Mouse (Mus musculus) thymus, postnatal 0 days (tissue): ENCODE results near the gene 1190002N15Rik. TPM values are rescaled to one million over a fixed set of nuclear protein-coding genes. Genes with fewer than 3 reads are reported as not detected.

Experiments
- DNase-seq: peaks from one replicate; pipeline ENCODE4 v3.0.0-alpha.2; 2015; ENCODE audit warnings: low spot score
- polyA plus RNA-seq: library from polyadenylated mRNA; unstranded; fragments of >200 nt; fragmentation: Nextera tagmentation; extraction: Ambion mirVana; gene quantifications from 2 replicates; pipeline ENCODE4 v1.2.1, GENCODE M21; 2015

The 1190002N15Rik gene
- polyA plus RNA-seq, 1 experiment from 2014 or later: 16.8 TPM

DNA sequence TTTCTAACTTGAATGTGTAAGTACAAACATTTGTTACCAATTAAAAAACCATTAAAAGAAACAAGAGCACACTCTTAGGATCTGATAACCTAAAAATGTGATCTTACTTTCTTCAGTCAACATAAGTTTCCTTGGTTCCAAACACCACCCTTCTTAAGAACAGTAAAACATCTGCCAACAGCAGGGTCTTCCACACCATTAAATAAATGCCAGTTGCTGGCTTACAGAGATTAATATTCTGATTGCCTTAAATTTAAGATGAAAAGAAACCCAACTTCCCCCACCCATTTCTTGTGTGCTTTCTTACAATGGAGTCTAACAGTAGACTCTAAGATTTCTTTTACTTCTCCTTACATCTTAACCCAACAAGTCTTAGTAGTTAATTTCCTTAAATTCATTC, 7.9 kb downstream of the 1190002N15Rik start:
- DNase-seq: no peak

DNA sequence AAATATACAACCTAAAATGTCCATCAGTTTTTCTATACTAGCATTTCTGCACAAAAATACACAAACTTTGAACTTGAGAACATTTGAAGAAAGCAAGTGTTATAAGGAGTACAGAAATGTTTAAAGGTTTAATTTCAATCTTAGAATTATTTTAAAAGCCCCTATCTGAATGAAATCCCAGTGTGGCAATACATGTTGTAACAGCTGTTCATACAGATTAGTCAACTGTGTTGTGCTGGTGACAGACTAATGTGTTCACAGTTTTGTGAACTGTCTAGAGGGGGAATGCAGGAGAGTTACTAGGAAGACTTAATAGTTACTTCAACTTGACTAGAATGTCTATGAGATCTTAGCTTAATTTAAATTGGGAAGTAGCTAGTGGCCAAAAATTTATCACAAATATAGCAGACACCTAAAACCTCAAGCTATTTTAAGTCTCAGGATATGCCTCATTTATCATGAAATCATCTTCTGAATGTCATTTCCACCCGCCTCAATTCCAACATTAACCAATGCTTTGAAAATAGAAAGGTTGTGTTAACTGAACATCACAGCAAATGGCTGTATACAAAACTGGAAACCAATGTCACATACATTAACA, 8.6 kb downstream of the 1190002N15Rik start:
- no peak for DNase-seq

GRCm38 (mm10) chr9:94526473-94526872, 11.4 kb downstream of the 1190002N15Rik start:
- DNase-seq: no peak

DNA sequence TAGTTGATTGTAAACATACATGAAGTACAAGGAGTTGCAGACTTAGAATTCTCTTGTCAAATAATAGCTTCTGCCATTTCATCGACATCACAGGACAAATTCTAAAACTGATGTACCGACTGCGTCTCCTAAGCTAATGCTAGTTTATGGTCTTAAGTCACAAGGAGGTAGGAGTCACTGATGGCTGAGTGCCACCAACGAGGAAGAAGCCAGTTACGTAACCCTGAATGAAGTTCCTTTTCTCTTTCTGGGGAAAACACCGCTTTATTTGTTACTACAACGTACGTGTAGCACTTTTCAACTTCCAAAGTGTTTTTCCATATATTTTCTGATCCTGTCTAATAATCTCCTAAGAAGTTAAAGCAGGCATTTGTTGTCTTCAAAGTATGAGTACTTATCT, 25.6 kb downstream of the 1190002N15Rik start:
- no peak for DNase-seq

GRCm38 (mm10) chr9:94511139-94511538, 26.7 kb downstream of the 1190002N15Rik start:
- DNase-seq: no peak

GRCm38 (mm10) chr9:94506980-94507379, 30.9 kb downstream of the 1190002N15Rik start:
- DNase-seq: no peak

GRCm38 (mm10) chr9:94491467-94491866, 46.4 kb downstream of the 1190002N15Rik start:
- DNase-seq: no peak

- DNase-seq: no peak
Observed at GRCm38 (mm10) chr9:94487976-94488375, 49.9 kb downstream of the 1190002N15Rik start.

DNA sequence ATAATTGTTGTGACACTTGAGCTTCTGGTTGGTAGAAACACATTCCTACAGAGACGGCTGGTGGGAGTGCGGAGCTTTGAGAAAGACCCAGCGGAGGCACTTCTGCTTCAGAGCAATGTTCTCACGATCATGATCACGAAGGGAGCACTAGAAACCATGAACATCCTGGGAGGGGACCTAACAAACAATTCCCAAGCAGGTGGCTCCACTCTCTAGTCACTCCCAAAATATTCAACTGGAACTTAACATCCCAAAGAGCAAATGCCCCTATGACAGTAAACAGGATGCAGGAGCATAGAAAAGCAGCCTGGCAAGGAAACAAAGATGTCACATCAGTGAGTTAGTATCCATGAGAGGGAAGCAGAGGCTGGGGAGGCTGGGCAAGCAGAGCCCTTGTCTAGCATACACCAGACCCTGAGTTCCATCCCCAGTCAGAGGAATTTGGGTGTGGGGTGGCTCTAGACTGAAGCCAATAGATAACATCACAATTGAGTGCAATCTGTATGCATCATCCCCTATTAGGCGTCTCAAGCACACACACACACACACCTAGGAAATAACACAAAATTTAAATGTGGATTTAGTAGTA, 54.5 kb downstream of the 1190002N15Rik start:
- no peak for DNase-seq

DNA sequence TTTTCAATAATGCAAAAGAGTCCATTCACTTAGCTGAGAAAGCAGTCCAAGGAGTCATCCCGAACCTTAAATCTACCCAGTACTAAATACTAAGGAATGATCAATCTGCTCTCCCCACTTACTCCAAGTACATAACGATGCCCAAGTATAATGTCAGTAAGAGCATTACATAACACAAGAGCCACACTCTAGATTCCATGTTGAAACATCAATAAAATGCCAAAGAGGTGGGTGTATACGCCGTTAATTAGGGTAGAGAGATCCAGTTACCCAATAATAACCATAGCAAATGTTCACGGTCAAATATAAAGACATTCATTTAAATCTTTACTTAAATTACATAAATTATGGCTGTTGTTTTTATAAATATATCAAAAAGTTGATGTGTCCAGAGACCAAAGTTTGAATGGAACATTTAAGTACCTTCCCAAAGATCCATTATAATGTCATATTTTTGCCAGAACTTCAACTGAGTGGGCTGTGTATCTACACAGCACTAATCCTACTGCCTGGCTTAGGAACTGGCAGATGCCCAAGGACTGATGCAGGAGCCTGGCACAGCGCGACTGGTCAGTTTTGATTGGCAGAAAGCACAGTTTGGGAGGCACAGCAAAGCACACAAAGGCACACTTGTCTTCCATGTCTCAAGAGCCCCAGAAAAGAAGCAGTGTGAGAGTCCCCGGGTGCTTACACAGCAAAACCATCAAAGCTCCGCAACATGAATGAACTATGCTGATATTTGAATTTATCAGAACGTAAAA, 55.5 kb downstream of the 1190002N15Rik start:
- no peak for DNase-seq

- DNase-seq: no peak
Observed at GRCm38 (mm10) chr9:94481057-94481456, 56.8 kb downstream of the 1190002N15Rik start.

- no peak for DNase-seq
Observed at GRCm38 (mm10) chr9:94479382-94479781, 58.5 kb downstream of the 1190002N15Rik start.

DNA sequence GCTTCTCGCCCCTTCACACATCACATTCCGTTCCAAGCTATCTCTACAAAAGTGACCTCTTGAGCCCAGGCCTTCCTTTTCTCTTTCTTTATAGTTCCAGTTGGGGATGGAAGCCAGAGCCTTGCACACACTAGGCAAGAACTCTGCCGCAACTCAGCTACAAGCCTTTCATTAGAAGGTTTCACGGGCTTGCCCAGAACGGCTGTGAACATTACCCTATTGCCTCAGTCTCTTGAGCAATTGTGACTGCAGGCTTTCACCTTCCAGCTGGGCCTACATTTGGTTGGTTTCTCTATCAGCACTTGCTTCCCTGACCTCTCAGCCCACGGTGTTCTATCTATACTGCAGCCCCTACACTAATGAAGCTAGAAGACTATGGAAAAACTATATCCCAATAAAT, 58.9 kb downstream of the 1190002N15Rik start:
- DNase-seq: no peak

- no peak for DNase-seq
Observed at GRCm38 (mm10) chr9:94475973-94476372, 61.9 kb downstream of the 1190002N15Rik start.

DNA sequence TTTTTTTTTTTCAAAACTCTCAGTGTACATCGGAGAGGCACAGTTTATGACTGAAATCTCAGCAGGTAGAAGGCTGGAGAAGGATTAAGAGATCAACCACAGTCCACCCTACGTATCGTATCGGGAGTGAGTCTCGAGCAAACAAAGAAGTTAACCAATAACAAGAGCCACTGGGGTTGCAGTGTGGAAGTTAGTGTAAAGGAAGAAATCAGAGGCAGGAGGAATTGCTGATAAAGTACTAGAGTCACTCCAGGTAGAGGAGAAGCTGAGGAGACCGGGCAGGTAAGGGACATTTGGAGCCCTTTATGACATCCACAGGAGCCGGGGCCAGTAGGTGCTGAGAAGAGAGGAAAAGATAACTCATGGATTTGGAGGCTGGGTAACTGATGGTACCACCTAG, 64.0 kb downstream of the 1190002N15Rik start:
- DNase-seq: no peak

- DNase-seq: no peak
Observed at GRCm38 (mm10) chr9:94472963-94473582, 64.8 kb downstream of the 1190002N15Rik start.

DNA sequence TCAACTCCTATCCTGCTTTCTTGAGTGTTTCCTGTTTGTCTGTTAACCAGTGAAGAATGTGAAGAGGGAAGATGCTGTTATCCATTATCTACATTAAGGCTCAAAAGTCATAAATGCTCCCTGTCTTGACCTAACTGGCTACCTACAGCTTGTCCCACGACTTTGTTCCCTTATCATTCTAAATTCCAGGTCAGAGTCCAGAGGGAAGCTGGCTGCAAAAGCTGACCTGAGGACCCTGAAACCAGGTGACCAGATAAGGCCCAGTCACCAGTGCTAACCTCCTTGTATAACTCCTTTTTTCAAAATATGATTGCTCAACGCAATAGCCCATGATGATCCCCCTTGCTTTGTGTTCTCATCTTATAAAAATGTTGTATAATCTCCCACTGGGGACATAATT, 66.4 kb downstream of the 1190002N15Rik start:
- DNase-seq: no peak

Other genes starting within 250 kb of the 1190002N15Rik start
- 40.5 and 44.5 TPM in 2 replicates for gene Slc9a9, start 131.8 kb upstream of the 1190002N15Rik start, polyA plus RNA-seq